Mouse (Mus musculus) spleen, adult 2 months (tissue): Measurements from ENCODE around the gene Pcbp3.

Experiments used
- CTCF ChIP-seq: fragments of 200-500 bp; IDR thresholded peaks from 2 replicates; pipeline ENCODE4 v1.5.1; 2011; ENCODE audit warnings: mild to moderate bottlenecking, inconsistent platforms; ENCODE audit not compliant: insufficient read depth, insufficient read length, insufficient replicate concordance; ENCODE audit errors: extremely low read depth
- POLR2A ChIP-seq: fragments of 200-500 bp; IDR thresholded peaks from 2 replicates; pipeline ENCODE4 v1.6.1; 2011; ENCODE audit warnings: low read depth, low read length, inconsistent platforms

DNA sequence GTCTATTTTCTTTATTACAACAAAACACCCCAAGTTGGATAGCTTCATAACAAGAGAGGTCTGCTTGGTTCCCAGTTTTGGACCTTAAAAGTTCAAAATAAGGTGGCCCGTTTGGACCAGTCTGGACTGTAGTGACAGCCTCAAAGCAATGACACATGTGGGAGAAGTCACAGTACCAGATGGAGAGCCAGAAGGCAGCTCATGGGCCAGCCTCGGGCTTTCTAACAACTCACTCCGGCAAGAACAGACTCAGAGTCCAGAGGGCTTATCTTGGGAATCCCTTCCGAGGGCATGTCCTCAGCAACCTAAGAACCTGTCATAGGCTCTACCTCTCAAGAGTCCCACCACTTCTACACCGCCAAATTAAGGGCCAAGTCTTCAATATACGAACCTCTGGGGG, 24.9 kb downstream of the Pcbp3 start:
- TF ChIP-seq CTCF (no peak), POLR2A (no peak)
